Mouse (Mus musculus): ENCODE data around the gene Gab1. TPM values are rescaled to one million over a fixed set of nuclear protein-coding genes. Genes with fewer than 3 reads are reported as not detected.

Gene Gab1
- polyA plus RNA-seq (2012; rRNA removed) = 28.4 and 32.5 TPM in 2 replicates

GRCm38 (mm10) chr8:80880196-80881106 lies at the start of gene Gab1:
TSS of gene Gab1 (minus strand) at chr8:80880519.

DNA sequence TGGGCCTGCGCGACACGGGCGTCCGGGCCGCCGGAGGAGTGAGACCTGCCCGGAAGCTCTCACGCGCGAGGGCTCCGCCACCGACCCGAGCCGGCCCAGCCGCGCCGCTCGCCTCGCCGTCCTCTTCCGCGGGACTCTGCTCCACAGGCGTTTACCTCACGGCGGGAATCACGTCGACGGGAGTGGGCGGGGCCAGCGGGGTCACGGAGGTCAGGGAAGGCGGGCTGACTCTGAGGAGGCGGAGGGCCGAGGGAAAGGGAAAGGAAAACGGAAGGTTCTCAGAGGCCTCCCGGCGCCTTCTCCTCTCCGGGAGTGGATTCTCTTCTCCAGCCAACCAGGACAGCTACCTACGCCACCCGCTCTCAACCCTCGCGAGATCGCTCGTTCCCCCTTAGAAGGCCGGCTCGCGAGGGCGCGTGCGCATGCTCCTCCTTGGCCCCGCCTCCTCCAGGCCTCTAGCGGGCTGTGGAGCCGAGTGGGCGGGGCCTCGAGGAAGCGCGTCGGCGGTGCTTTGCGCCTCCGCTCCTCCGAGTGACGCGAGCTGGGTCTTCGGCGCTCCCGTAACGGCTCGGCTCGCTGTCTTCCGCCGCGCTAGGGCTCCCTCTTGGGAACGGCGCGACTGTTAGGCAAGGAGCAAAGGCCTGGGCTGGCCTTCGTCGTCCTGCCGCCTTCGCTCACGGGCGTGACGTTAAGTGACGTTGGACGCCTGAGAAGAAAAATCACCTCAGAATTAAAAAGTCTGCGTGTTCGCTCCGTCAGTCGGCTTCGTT lies 141.0 kb downstream of the Gab1 start, which contains the start of gene Smarca5:
Gene Smarca5, minus strand, starts transcription at position 343 of the 770 bp plus-strand sequence.

Other genes starting within 250 kb of the Gab1 start
- gene Smarca5, start 141.0 kb downstream of the Gab1 start, polyA plus RNA-seq (2012; rRNA removed) = 16.4 and 28.0 TPM in 2 replicates
- 13.5 and 14.5 TPM in 2 replicates for gene Usp38, start 134.4 kb upstream of the Gab1 start, polyA plus RNA-seq (2012; rRNA removed)

Measured in ovary, adult 2 months (tissue).